Mouse (Mus musculus) gonadal fat pad, adult 2 months (tissue): ENCODE data around the gene Ugt1a8. TPM values are rescaled to one million over a fixed set of nuclear protein-coding genes. Genes with fewer than 3 reads are reported as not detected.
"Not testable (repeated sequence)": the region's sequence is repeated elsewhere in the genome, so short reads cannot be mapped to it uniquely, and the experiment has no call there.

Experiments
- DNase-seq: peaks from one replicate; pipeline ENCODE4 v3.0.0-alpha.2; 2012; ENCODE audit warnings: low read depth
- polyA plus RNA-seq: library from polyadenylated mRNA; depleted of rRNA; stranded (reverse); fragments of >200 nt; gene quantifications from 2 replicates; pipeline ENCODE4 v1.2.3, GENCODE M21; 2012

Gene Ugt1a8
- polyA plus RNA-seq, 1 experiment: 0.19 TPM

DNA sequence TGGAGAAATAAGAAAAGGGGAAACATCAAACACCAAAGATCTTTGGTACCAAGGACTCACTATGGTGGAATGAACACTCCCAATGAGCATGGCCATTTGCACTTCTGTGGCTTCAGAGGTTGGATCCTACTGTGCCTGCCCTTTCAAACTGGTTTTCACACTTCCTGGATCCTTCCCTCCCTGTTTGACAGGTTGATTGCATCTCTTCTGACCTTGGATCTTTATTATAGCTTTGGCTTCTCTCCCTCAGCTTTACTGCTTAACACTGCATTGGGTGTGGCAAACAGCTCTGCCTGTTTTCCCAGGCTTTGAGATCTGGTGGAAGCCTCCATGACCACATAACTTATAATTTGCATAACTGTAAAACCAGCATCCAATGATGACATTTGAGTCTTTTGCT lies 132.7 kb downstream of the Ugt1a8 start:
- peak; percentile 94 for DNase-seq

DNA sequence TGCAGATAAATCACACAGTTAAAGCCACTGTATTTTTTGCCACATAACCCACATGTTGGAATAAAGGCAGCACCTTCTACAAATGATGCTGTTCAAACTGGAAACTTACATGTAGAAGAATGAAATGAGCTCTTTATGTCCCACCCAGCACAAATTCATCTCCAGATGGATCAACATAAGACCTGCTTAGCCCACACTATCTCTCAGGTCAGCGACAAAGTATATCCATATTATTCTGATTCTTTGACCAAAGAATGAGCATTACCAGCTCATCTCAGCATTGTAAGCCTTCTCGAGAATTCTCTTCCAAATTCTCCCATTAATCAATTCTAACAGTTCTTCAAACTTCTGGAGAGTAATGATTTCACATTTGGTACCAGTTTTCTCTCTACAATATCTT lies 134.6 kb downstream of the Ugt1a8 start:
- no peak for DNase-seq

DNA sequence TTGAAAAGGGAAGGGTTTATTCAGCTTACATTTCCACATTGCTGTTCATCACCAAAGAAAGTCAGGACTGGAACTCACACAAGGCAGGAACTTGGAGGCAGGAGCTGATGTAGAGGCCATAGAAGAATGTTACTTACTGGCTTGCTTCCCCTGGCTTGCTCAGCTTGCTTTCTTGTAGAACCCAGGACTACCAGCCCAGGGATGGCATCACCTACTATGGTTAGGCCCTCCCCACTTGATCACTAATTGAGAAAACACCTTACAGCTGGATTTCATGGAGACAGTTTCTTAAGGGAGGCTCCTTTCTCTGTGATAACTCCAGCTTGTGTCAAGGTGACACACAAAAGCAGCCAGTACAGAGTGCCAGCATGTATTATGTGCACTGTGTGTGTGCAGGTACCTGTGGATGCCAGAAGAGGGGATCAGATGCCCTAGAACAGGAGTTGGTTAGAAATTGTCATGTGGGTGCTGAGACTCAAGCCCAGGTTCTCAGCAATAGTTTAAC lies 135.4 kb downstream of the Ugt1a8 start:
- DNase-seq: not testable (repeated sequence)

DNA sequence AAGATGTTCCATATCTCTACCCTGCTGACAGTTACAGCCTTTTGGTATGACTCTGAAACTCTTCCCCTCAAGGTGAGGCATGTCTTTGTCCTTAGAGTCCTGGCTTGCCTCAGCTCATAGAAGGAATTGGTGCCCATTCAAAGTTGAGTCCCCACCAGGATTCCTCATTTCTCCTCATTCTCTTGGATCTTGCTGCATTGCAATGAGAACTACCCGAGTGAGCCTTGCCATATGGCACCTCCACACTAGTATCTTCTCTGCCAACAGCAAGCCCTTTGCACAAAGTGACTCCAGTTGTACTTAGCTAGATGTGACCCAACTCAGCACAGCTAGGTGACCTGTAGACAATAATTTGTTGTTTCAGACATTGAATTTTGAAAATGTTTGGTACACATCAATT lies 136.0 kb downstream of the Ugt1a8 start:
- DNase-seq: no peak

DNA sequence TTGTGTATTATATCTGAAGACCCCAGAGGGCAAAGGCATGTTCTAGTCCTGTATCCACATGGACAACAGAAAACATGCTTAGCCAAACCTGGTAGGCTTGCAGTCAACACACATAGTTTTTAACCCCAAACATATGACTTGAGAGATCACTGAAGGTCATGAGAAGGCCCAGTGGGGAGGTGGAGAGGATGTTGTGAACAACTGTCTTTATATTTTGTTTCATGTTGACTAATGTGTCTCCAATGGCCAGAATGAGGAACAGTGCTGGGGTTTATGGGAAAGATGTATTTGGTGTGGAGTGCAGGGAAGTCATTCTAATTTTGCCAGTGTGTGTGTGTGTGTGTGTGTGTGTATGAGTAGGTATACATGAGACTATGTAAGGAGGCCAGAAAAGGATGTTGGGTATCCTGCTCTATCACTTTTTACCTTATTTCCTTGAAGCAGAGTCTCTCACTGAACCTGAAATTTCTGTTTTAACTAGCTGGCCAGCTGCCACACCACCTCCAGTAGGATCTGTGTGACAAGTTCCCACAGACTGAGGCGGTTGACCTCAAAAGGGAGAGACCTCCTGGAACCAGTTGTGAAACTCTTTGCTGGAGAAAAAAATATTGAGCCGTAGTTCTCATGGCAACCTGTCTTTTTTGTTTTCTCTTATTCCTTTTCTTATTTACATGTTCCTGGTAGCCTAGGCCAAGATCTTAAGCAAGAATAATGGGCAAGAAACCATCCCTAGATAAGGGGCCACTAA lies 136.6 kb downstream of the Ugt1a8 start:
- peak; percentile 99 for DNase-seq

DNA sequence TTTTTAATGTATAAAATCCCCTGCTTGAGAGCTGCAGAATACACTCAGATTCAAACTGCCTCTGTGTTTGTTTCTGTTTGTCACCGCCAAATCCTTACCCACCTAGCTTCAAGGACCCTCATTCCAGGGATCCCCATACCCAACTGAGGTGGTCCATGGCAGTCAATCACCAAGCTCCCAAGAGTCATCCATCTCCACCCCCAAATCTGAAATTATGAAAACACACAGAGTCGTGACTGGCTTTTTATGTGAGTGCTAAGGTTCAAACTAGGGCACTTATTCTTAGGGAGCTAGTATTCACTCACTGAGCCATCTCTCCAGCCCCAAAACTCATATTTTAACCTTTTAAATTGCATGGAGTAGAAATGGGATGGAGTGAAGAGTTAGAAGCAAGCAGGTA lies 137.7 kb downstream of the Ugt1a8 start:
- not testable (repeated sequence) for DNase-seq

DNA sequence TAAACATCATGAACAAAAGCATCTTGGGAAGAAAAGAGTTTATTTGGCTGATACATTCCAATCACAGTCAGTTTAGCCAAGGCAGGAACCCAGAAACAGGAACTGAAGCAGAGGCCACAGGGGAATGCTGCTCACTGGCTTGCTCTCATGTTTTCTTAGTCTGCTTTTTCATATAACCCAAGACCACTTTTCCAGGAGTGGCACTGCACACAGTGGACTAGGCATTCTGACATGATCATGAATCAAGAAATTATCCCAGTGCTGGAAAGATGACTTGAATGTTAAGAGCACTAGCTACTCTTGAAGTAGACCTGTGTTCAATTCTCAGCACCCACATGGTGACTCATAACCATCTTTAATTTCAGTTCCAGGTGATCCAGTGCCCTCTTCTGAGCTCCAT lies 138.1 kb downstream of the Ugt1a8 start:
- no peak for DNase-seq

DNA sequence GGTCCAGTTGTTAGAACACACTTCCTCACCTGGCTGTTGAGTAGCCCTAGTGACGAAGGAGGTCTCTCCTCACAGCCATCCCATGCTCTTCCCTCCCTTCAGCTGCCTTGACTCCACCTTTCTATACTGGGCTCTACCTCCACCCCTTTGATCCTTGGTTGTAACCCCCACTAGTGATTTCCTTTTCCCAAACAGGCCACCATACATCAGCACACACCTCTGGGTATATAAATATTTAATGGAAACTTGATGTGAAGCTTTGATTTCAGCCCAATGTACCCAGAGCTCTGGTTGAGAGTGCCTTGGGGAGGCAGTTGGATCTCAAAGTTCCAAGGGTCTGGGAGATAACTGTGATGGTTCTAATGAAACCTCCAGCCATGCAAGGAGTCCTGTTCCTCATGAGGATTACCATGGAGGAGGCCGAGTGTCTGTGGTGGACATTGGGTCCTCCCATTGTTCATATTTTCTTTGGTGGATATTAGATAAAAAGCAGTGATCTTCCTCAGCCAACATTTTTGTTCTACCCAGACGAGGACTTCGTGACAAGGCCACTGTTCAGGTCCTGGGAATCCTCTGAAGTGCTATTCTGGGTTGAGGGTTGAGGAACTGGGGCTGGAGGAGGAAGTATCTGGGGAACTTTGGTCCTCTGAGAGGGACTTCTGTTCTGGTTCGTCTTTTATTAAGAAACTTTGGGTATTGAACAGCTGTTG lies 139.2 kb downstream of the Ugt1a8 start, which contains the start of gene Mroh2a:
TSS of gene Mroh2a (plus strand) at position 317 of the 710 bp plus-strand sequence.
- DNase-seq: no peak

DNA sequence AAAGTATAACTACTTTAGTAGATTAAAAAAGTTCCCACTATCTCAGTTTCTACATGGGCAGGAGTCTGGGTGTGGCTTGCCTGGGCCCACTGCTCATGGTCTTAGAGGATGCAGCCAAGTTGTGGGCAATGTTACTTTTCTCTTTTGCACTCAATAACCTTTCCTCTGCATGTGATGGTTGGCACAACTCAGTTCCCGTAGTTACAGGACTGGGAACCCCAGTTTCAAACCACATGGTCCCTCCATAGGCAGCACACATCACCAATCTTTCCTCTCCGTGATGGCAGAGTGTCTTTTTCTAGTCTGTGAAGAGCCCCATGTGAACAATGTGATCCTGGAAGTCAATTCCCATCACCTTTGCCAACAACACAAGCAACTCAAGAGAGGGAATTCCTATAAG lies 139.9 kb downstream of the Ugt1a8 start:
- no peak for DNase-seq

DNA sequence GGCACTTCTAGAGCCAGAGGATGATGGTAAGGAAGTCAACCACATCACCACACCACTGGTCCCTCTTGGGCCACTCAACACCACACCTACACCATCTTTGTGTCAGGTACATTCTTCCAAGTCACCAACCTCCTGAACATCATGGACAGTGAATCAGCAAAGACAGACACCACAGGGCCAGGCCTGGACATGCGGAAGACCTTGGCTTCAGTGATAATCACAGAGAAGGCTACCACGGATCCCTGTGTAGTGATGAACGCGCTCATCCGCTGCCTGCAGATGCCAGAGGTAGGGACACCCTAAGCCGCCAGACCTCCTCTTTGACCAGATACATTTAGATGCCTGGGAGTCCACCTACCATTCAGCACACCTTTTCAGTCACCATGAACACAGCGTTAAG lies 140.5 kb downstream of the Ugt1a8 start:
- DNase-seq: no peak

DNA sequence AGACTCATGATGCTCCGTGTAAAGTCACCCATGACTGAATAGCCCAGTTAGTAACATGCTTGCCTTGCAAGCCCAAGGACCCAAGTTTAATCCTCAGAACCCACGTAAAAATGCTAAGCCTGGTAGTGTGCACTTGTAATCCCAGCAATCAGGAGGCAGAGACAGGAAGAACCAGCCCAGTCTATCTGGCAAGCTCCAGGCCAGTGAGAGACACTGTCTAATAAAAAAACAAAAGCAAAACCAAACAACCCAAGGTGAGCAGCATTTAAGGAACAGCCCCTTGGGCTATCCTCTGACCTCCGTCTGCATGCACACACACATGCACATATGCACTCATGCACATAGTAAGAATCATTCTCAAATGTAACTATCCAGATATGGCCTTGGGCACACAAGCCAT lies 142.0 kb downstream of the Ugt1a8 start:
- no peak for DNase-seq

DNA sequence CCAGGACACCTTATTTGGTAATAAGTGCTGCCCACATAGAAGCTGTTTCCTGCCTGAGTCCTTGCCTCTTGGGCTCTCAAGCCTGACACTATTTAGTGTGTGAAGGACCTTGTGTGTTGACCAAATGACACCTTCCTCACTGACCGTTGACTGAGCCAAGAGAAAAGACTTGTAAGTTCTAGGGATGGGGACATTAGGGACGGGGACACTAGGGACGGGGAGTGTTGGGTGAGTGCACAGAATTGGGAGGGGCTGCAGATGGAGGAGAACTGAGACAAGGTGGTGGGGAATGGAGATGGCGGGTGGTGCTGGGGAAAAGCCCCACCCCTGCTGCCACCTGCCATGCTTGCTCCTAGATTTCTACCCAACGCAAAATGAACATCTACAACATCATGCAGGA lies 142.4 kb downstream of the Ugt1a8 start:
- no peak for DNase-seq

DNA sequence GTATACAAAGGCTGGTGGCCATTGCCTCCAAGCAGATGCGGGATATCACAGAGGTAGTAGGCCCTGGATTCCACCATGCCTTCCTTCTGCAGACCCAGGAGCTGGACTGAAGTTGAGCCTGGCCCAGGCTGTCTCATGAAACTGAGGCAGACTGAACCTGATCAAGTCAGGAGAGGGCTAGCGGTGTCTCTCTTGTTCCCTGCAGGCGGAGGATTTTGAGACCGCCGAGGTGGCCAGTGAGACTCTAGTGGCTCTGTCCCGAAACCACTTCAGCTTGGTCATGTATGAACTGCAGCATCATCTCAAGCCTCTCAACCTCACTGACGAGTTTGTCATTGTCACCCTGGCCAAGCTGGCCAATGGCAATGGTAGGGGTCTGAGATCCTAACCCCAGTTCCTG lies 142.8 kb downstream of the Ugt1a8 start:
- DNase-seq: no peak

DNA sequence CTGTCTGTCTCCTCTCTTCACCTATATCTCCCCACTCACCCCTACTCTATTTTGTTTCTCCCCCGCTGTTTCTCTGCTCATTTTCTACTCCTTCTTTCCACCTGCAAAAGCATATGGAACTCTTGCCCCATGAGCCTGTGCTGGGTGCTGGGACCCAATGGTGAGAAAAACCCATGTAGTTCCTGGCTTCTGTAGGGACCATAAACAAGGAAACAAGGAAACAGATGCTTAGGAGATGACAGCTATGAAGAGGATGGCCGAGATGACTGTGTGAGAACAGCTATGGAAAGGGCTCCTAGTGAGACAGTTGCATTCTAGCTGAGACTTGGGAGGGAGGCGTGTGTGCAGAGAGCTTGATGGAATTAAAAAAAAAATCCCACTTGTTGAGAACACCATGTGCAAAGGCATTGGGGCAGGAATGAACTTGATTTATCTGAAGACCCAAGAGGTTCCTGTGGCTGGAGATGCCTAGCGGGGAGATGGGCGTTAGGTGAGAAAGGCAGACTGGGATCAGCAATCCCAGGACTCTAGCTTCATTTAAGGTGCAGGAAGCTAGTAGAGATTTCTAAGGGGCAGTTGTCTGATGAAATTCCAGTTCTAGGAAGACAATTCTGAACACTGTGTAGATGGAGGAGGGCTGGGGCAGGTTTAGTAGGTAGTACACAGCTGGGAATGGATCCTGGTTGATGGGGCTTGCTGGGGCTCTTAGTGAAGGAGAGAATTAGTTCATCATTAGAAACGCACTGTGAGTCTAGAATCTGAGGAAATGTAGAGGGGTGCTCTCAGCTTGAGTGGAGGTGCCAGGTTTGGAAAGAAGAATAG lies 143.6 kb downstream of the Ugt1a8 start:
- DNase-seq: no peak

DNA sequence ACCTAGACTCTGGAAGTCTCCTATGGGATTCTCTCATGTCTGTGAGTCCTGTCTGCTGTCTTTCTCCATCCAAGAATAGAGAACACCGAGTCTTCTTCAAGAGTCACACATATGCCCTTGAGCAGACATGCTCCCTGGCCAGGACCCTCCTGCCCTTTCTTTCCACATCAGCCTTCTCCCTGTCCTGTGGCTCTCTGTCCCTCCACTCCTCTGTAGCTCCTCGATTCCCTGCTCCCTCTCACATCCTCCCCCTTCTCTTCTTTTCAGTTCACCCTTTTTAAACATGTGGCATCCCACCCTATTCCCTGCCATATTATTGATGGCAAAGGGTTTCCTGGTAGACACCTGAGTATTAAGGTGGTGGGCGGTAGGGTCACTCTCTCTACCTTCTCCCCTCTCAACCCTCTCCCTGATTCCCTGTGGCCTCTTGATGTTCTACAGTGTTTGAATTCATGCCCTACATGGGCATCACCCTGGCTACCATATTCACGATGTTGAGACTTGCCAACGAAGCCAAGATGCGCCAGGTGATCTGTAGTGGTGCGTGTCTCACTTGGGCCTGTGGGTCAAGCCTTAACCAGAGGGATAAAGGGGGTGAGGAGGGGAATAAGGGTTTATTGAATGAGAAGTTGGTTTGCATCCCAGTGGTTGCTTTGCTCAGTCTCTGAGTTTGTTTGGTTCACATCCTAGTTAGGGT lies 144.3 kb downstream of the Ugt1a8 start:
- DNase-seq: no peak

DNA sequence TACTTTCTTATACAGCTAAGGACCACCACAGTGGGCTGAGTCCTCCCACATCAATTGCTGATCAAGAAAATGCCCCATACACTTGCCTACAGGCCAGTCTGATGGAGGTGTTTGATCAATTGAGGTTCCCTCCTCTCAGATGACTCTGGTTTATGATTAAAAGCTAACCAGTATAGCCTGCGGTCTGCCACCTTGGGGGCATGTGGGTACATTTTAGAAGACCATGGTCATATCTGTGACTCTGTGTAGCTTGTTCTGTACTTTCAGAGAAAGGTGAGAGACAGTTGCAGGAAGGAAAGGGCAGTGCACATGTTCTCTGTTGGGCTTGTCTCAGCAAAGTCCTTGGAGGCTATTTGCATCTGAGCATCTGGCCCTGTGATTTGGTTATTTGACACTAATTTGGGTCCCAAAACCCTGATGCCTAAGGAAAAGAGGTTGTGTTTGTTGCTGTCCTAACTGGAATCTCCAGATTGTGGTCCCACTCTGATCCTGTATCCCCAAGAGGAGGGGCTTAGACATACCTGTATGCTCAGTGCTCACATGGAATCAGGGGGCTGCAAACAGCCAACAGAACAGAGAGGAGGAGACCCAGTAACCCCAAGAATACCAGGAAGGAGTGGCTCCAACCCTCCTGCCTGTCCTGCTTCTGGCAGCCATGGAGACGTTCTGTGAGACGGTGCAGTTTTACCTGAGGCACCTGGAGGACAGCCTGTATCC lies 145.2 kb downstream of the Ugt1a8 start:
- no peak for DNase-seq

DNA sequence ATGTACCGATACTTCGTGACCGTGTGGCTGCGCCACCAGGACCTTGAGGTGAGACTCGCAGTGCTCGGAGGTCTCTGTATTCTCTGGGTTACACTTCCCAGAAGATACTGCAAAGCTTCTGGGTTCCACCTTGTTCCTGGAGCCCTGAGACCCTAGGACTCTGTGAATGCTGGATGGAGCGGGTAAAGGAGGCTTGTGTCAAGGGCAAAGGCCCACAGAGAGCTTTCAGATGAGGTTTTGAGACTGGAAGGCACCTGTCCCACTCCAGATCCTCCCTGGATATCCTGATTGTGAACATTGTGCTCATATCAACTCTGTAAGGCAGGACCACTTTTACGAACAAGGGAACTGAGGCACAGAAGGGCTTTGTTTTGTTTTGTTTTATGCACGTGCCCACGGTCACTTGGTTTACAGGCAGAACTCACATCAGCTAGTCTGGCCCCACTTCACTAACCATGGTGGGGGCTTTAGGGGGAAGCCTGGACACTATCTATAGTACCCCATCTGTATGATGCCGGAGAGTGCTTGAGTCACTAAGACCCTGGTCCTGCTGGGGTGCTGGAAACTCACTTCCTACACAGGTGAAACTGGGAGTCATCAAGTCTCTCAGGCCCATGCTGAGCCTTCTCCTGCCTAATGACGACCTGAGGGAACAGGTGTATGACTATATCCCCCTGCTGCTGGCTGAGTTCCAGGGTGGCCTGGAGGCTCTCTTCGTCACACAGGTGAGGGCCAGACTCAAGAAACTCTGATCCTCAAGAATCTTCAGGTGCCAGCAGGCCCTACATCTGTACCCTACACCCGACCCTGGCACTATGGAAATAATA lies 146.0 kb downstream of the Ugt1a8 start:
- no peak for DNase-seq

DNA sequence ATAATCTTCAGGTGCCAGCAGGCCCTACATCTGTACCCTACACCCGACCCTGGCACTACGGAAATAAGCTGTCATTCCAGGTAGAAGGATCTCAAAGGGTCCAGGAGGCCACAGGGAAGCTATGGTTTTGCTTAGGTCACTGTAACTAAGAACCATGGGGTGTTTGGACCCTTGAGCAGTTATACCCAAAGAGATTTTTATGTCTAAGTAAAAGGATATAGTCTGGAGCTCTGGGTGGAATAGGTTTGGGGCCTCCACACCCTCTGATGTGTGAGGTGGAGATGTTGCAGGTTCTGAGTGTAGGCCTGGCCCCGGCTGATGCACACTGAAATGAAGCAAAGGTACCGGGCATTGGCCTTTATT lies 146.6 kb downstream of the Ugt1a8 start:
- no peak for DNase-seq

DNA sequence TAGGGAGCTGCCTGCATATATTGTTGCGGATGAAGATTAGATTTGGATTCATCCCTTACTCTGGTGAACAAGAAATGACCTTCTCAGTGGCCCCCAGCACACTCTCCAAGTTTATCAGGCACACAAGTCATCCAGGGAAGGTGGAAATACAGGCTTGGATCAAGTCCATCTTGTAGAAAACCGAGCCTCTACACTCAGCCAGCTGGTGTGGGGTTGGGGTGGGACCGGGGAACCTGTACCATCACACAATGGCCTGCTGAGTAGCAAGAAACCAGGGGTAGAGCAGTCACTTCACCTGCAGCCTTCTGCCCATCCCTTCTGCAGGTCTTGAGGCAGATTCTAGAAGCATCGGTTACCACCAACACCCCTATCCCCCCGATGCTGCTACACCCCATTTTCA lies 147.0 kb downstream of the Ugt1a8 start:
- DNase-seq: no peak
